Mouse (Mus musculus): ENCODE results near the gene Sec23a. TPM values are rescaled to one million over a fixed set of nuclear protein-coding genes. Genes with fewer than 3 reads are reported as not detected.
A peak's percentile ranks its signal among the peaks of the same experiment; 100 is the strongest.

Sec23a gene
- polyA plus RNA-seq, 2 experiments: 67.1 to 97.1 TPM

GRCm38 (mm10) chr12:58956162-58956561 is 55.7 kb downstream of the Sec23a start:
- no peaks in the 10 kb centered on the region for H3K4me1 ChIP-seq (ENCODE audit: control insufficient read depth, insufficient read depth, low read length)
- no peak for TF ChIP-seq POLR2A (IDR thresholded peaks at IDR 0.05; ENCODE audit: borderline replicate concordance, extremely low read depth, insufficient read depth, insufficient read length)
- no peak overlapping the region for H3K4me3 ChIP-seq (replicated peaks; ENCODE audit: low read length)
- DNase-seq (ENCODE audit: low spot score) (no peak), ATAC-seq (ENCODE audit: low FRiP score, low read depth) (no peak)
- peaks cover 17% of the 10 kb centered on the region for H3K36me3 ChIP-seq (ENCODE audit: control insufficient read depth, insufficient read depth, low read length)
- H3K9ac ChIP-seq (ENCODE audit: low read depth, low read length, severe bottlenecking): no peak overlapping the region
- H3K4me2 ChIP-seq (replicated peaks; ENCODE audit: low read depth, low read length, severe bottlenecking): no peak overlapping the region
- no peaks in the 10 kb centered on the region for H3K9me3 ChIP-seq (ENCODE audit: control insufficient read depth, low read length)
- no peak overlapping the region for H3K27ac ChIP-seq (replicated peaks; ENCODE audit: low read depth, low read length)
- WGBS: 76% methylated on average over 7 of the region's 7 CpGs
- no peaks in the 10 kb centered on the region for H3K27me3 ChIP-seq (ENCODE audit: control insufficient read depth, insufficient read depth, low read length)

- TF ChIP-seq POLR2A (IDR thresholded peaks at IDR 0.05; ENCODE audit: borderline replicate concordance, extremely low read depth, insufficient read depth, insufficient read length): no peak
- H3K9ac ChIP-seq (ENCODE audit: low read depth, low read length, severe bottlenecking): no peak overlapping the region
- no peaks in the 10 kb centered on the region for H3K9me3 ChIP-seq (ENCODE audit: control insufficient read depth, low read length)
- H3K36me3 ChIP-seq (ENCODE audit: control insufficient read depth, insufficient read depth, low read length): no peaks in the 10 kb centered on the region
- DNase-seq (ENCODE audit: low spot score) (no peak), ATAC-seq (ENCODE audit: low FRiP score, low read depth) (no peak)
- H3K27me3 ChIP-seq (ENCODE audit: control insufficient read depth, insufficient read depth, low read length): no peaks in the 10 kb centered on the region
- WGBS: 82% methylated on average over 6 of the region's 6 CpGs
- H3K4me3 ChIP-seq (replicated peaks; ENCODE audit: low read length): no peak overlapping the region
- no peak overlapping the region for H3K27ac ChIP-seq (replicated peaks; ENCODE audit: low read depth, low read length)
- no peaks in the 10 kb centered on the region for H3K4me1 ChIP-seq (ENCODE audit: control insufficient read depth, insufficient read depth, low read length)
- H3K4me2 ChIP-seq (replicated peaks; ENCODE audit: low read depth, low read length, severe bottlenecking): no peak overlapping the region
These were observed 63.9 kb downstream of the Sec23a start for GRCm38 (mm10) chr12:58947879-58948278.

- Histone ChIP-seq H3K36me3 (ENCODE audit: control insufficient read depth, insufficient read depth, low read length) (no peaks in the 10 kb centered on the region), H3K4me2 (replicated peaks; ENCODE audit: low read depth, low read length, severe bottlenecking) (no peak overlapping the region), H3K27ac (replicated peaks; ENCODE audit: low read depth, low read length) (no peak overlapping the region), H3K4me1 (ENCODE audit: control insufficient read depth, insufficient read depth, low read length) (no peaks in the 10 kb centered on the region), H3K9me3 (ENCODE audit: control insufficient read depth, low read length) (no peaks in the 10 kb centered on the region), H3K27me3 (ENCODE audit: control insufficient read depth, insufficient read depth, low read length) (no peaks in the 10 kb centered on the region), H3K4me3 (replicated peaks; ENCODE audit: low read length) (no peak overlapping the region), H3K9ac (ENCODE audit: low read depth, low read length, severe bottlenecking) (no peak overlapping the region)
- WGBS: 15% methylated on average over 4 of the region's 4 CpGs
- no peak for TF ChIP-seq POLR2A (IDR thresholded peaks at IDR 0.05; ENCODE audit: borderline replicate concordance, extremely low read depth, insufficient read depth, insufficient read length)
- ATAC-seq (ENCODE audit: low FRiP score, low read depth) (no peak), DNase-seq (ENCODE audit: low spot score) (peak; percentile 28)
These were observed 64.6 kb downstream of the Sec23a start for GRCm38 (mm10) chr12:58947231-58947630.

- Histone ChIP-seq H3K9me3 (ENCODE audit: control insufficient read depth, low read length) (no peaks in the 10 kb centered on the region; the same call in 1 of the 2 replicates), H3K27ac (replicated peaks; ENCODE audit: low read depth, low read length) (no peak overlapping the region), H3K4me1 (ENCODE audit: control insufficient read depth, insufficient read depth, low read length) (no peaks in the 10 kb centered on the region), H3K27me3 (ENCODE audit: control insufficient read depth, insufficient read depth, low read length) (no peaks in the 10 kb centered on the region), H3K9ac (ENCODE audit: low read depth, low read length, severe bottlenecking) (no peak overlapping the region), H3K4me3 (replicated peaks; ENCODE audit: low read length) (no peak overlapping the region), H3K36me3 (ENCODE audit: control insufficient read depth, insufficient read depth, low read length) (no peaks in the 10 kb centered on the region), H3K4me2 (replicated peaks; ENCODE audit: low read depth, low read length, severe bottlenecking) (no peak overlapping the region)
- no peak for ATAC-seq (ENCODE audit: low FRiP score, low read depth)
- 34% methylated on average over 4 of the region's 4 CpGs for WGBS
- DNase-seq (ENCODE audit: low spot score): no peak
- no peak for TF ChIP-seq POLR2A (IDR thresholded peaks at IDR 0.05; ENCODE audit: borderline replicate concordance, extremely low read depth, insufficient read depth, insufficient read length)
These were observed 69.3 kb downstream of the Sec23a start for GRCm38 (mm10) chr12:58942544-58942943.

DNA sequence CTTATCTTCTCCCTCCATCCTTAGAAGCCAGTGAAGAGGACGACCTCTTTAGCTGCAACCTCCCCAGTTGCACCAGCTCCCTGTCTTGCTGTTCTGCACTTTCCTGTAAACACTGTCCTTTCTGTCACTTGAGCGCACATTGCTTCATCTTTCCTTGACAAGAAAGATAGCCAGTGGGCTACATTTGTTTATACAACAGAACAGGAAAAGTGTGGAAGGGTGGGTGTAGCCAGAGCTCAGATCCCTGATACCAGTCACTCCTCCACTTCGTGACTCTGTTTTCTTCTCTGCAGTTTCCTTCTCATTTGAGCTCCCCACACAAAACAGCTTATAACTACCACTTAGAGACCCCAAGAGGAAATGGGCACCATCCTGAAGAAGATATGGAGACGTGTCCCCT is 77.2 kb downstream of the Sec23a start:
- H3K27ac ChIP-seq (replicated peaks; ENCODE audit: low read depth, low read length): no peak overlapping the region
- no peak overlapping the region for H3K4me2 ChIP-seq (replicated peaks; ENCODE audit: low read depth, low read length, severe bottlenecking)
- no peaks in the 10 kb centered on the region for H3K4me1 ChIP-seq (ENCODE audit: control insufficient read depth, insufficient read depth, low read length)
- 63% methylated on average over 4 of the region's 4 CpGs for WGBS
- DNase-seq (ENCODE audit: low spot score) (no peak), ATAC-seq (ENCODE audit: low FRiP score, low read depth) (no peak)
- no peak overlapping the region for H3K4me3 ChIP-seq (replicated peaks; ENCODE audit: low read length)
- no peaks in the 10 kb centered on the region for H3K27me3 ChIP-seq (ENCODE audit: control insufficient read depth, insufficient read depth, low read length)
- H3K9me3 ChIP-seq (ENCODE audit: control insufficient read depth, low read length): no peaks in the 10 kb centered on the region; the same call in 1 of the 2 replicates
- TF ChIP-seq POLR2A (IDR thresholded peaks at IDR 0.05; ENCODE audit: borderline replicate concordance, extremely low read depth, insufficient read depth, insufficient read length): no peak
- H3K36me3 ChIP-seq (ENCODE audit: control insufficient read depth, insufficient read depth, low read length): no peaks in the 10 kb centered on the region
- H3K9ac ChIP-seq (ENCODE audit: low read depth, low read length, severe bottlenecking): no peak overlapping the region

DNA sequence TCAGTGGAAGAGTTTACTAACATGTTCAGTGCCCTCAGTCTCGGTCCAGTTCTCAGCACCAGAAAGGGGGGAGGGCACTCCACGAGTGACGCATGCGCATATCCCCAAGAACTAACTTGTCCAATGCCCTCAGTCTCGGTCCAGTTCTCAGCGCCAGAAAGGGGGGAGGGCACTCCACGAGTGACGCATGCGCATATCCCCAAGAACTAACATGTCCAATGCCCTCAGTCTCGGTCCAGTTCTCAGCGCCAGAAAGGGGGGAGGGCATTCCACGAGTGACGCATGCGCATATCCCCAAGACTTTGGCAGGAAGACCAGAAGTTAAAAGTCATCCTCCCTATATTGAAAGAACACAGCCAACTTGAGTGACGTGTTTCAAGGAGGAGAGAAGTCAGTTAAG is 86.8 kb downstream of the Sec23a start:
- Histone ChIP-seq H3K9ac (ENCODE audit: low read depth, low read length, severe bottlenecking) (no peak overlapping the region), H3K9me3 (ENCODE audit: control insufficient read depth, low read length) (no peaks in the 10 kb centered on the region), H3K4me3 (replicated peaks; ENCODE audit: low read length) (no peak overlapping the region), H3K27me3 (ENCODE audit: control insufficient read depth, insufficient read depth, low read length) (no peaks in the 10 kb centered on the region), H3K27ac (replicated peaks; ENCODE audit: low read depth, low read length) (no peak overlapping the region), H3K4me1 (ENCODE audit: control insufficient read depth, insufficient read depth, low read length) (no peaks in the 10 kb centered on the region), H3K36me3 (ENCODE audit: control insufficient read depth, insufficient read depth, low read length) (no peaks in the 10 kb centered on the region), H3K4me2 (replicated peaks; ENCODE audit: low read depth, low read length, severe bottlenecking) (no peak overlapping the region)
- 91% methylated on average over 15 of the region's 15 CpGs for WGBS
- DNase-seq (ENCODE audit: low spot score) (no peak), ATAC-seq (ENCODE audit: low FRiP score, low read depth) (no peak)
- TF ChIP-seq POLR2A (IDR thresholded peaks at IDR 0.05; ENCODE audit: borderline replicate concordance, extremely low read depth, insufficient read depth, insufficient read length): no peak

All from limb, embryonic 14.5 days (tissue).